Comparison of ENCODE assay signal across 9 mouse cellular contexts in genomic region chr7:83813993-83814392, GRCm38 (mm10). TPM values are rescaled to one million over a fixed set of nuclear protein-coding genes. Genes with fewer than 3 reads are reported as not detected.
A peak's percentile ranks its signal among the peaks of the same experiment; 100 is the strongest.
DNase-seq lines count a peak whose midpoint lies in the region; ATAC-seq lines count a peak whose summit lies in the region.
"Had no signal": no experiment of that assay in that cellular context is flagged by ENCODE, and none has a peak within 500 bp of the region (broad histone marks: within the 10 kb centered on the region; RNA-seq: fewer than 3 reads in every experiment).

No protein-coding gene starts in this region.

- no peaks in the 10 kb centered on the region for H3K36me3 ChIP-seq in liver, embryonic 13.5 days
- no peaks in the 10 kb centered on the region for H3K36me3 ChIP-seq in neural tube, embryonic 15.5 days

- no peaks in the 10 kb centered on the region for H3K9me3 ChIP-seq in liver, embryonic 13.5 days (replicated peaks)
- H3K9me3 ChIP-seq in neural tube, embryonic 15.5 days (replicated peaks) = no peaks in the 10 kb centered on the region

- 20% methylated on average over 4 of the region's 4 CpGs for WGBS in liver, embryonic 13.5 days (ENCODE audit: insufficient replicate concordance)
- 19% methylated on average over 4 of the region's 4 CpGs for WGBS in neural tube, embryonic 15.5 days

- no peak overlapping the region for H3K4me2 ChIP-seq in liver, embryonic 13.5 days
- H3K4me2 ChIP-seq in neural tube, embryonic 15.5 days = no peak overlapping the region

- ATAC-seq in liver, embryonic 13.5 days (ENCODE audit: low read depth) = peak; percentile 39; the same call in 1 of the 2 replicates
- no peak for ATAC-seq in neural tube, embryonic 15.5 days (ENCODE audit: low FRiP score)

- H3K27ac ChIP-seq in brown adipose tissue, adult 24 weeks (replicated peaks; ENCODE audit: low read depth, low read length) = peak overlapping the region; percentile 71
- no peak overlapping the region for H3K27ac ChIP-seq in liver, embryonic 13.5 days
- peak overlapping the region; percentile 49 for H3K27ac ChIP-seq in neural tube, embryonic 15.5 days (replicated peaks)

- H3K4me1 ChIP-seq in brown adipose tissue, adult 24 weeks (ENCODE audit: control insufficient read depth, insufficient read depth, insufficient read length, low read length) = peaks cover 20% of the 10 kb centered on the region
- H3K4me1 ChIP-seq in liver, embryonic 13.5 days (replicated peaks) = peaks cover 20% of the 10 kb centered on the region; the same call in 1 of the 2 replicates
- peaks cover 22% of the 10 kb centered on the region for H3K4me1 ChIP-seq in neural tube, embryonic 15.5 days

- no peak overlapping the region for H3K9ac ChIP-seq in liver, embryonic 13.5 days
- H3K9ac ChIP-seq in neural tube, embryonic 15.5 days (replicated peaks) = no peak overlapping the region

- no peak overlapping the region; the same call in 1 of the 2 replicates for H3K4me3 ChIP-seq in brown adipose tissue, adult 24 weeks (ENCODE audit: insufficient read depth, low read depth, low read length)
- no peak overlapping the region for H3K4me3 ChIP-seq in liver, embryonic 13.5 days (replicated peaks)
- no peak overlapping the region for H3K4me3 ChIP-seq in neural tube, embryonic 15.5 days (replicated peaks)
- H3K4me3 ChIP-seq: erythroblast, embryonic 14.5 days had no signal

- H3K27me3 ChIP-seq in liver, embryonic 13.5 days = no peaks in the 10 kb centered on the region
- H3K27me3 ChIP-seq in neural tube, embryonic 15.5 days (replicated peaks) = no peaks in the 10 kb centered on the region

- peak; percentile 68 to 87 for DNase-seq in adrenal gland, adult (ENCODE audit: inconsistent age in 2 of 2, low spot score in 1 of 2)
- peak; percentile 28 for DNase-seq in gastrocnemius, postnatal 10 days
- DNase-seq in hindlimb bud, embryonic 11.5 days (ENCODE audit: extremely low spot score, low read depth, low spot score) = peak; percentile 94
- DNase-seq in liver, embryonic 13.5 days = no peak
- DNase-seq in thymus, adult 18-20 months = no peak
- DNase-seq in right cerebral cortex, adult 2 months (ENCODE audit: low spot score in 2 of 2) = no peak

RNA-seq across cellular contexts. Expression of gene Cfap161, which starts 19.3 kb away (rescaled TPM):
- 1.1 and 1.4 TPM in 2 replicates for polyA plus RNA-seq in brown adipose tissue, adult 24 weeks (2012; ENCODE audit: insufficient read depth, insufficient read length, missing spikeins)
- total RNA-seq in gastrocnemius, postnatal 10 days (2021) = not detected
- not detected in 2 replicates for polyA plus RNA-seq in liver, embryonic 13.5 days (2015; fragmentation: Nextera tagmentation; extraction: Ambion mirVana)
- polyA plus RNA-seq in neural tube, embryonic 15.5 days (2015; fragmentation: Nextera tagmentation; extraction: Ambion mirVana) = 0.67 and 1.6 TPM in 2 replicates
- polyA plus RNA-seq: erythroblast, embryonic 14.5 days had no signal

Comparison
In these comparisons a context has a peak if more than half of its experiments do, and no peak if none do; other contexts are left out.
1. DNase-seq: peak in adrenal gland, adult (2 of 2), gastrocnemius, postnatal 10 days (single experiment) and hindlimb bud, embryonic 11.5 days (single experiment); none in liver, embryonic 13.5 days (single experiment), thymus, adult 18-20 months (0 of 2) and right cerebral cortex, adult 2 months (0 of 2).